Mouse (Mus musculus): ENCODE results near the gene Ubap2l. TPM values are rescaled to one million over a fixed set of nuclear protein-coding genes. Genes with fewer than 3 reads are reported as not detected.

The Ubap2l gene
- total and polyA plus RNA-seq, 3 experiments: 104 to 116 (median 104) TPM

DNA sequence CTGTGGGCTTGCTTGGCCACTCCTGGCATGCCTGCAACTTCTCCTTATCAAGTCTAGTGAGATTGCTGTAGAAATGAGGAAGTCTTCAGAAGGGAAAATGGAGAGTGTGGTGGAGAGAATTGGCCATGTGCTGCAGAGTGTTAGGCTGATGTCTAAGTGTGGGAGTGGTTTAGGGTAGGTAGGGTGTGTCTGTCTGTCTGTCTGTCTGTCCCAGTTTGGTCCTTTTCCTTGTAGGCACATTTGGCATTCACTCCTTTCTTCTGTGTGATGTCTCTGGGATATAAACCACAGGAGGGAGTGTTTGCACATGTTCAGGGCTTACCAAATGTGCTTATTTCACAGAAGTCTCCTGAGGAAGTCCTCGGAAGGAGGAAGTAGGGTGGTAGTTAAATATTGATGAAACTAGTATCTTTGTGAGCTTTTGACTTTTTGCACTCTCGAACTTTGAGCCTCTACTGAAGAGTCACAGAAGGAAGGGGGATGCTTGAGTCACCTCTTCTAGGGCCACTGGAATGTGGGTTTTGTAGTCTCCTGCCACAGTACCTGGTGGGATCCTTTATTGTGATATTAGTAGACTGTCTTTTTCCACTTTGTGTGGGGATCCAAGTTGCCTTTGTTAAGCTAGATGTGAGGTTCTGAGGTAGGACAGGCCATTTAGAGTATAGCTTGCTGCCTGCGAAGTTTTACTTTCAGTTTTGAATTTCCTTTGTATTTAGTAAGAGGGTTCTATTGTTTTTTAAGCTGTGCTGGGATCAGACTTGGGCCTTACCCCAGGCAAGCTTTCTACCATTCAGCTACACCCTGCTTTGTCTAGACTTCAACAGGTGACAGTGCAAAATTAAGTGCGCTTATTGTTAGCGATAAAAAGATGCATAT is 29.2 kb upstream of the Ubap2l start:
- Histone ChIP-seq H3K79me2 (replicated peaks; ENCODE audit: control insufficient read depth, insufficient read depth, low read length) (peaks cover 9% of the 10 kb centered on the region), H3K36me3 (ENCODE audit: control insufficient read depth, insufficient read depth, low read length) (peaks cover 20% of the 10 kb centered on the region), H3K4me3 (peak overlapping the region; percentile 19; the same call in 1 of the 2 replicates), H3K27me3 (ENCODE audit: control insufficient read depth, insufficient read depth, low read length) (no peaks in the 10 kb centered on the region), H3K4me1 (ENCODE audit: control insufficient read depth, insufficient read depth, low read length) (peaks cover 31% of the 10 kb centered on the region), H3K27ac (peak overlapping the region; percentile 64), H3K9ac (ENCODE audit: low read depth, low read length) (peak overlapping the region; percentile 54; the same call in 1 of the 2 replicates)
- TF ChIP-seq POLR2A (IDR thresholded peaks at IDR 0.05; ENCODE audit: insufficient read depth, low read depth, low read length) (no peak), EP300 (IDR thresholded peaks at IDR 0.05; ENCODE audit: insufficient read depth, low read depth, low read length) (no peak), CTCF (IDR thresholded peaks at IDR 0.05) (no peak)
- WGBS: 34% methylated on average over 5 of the region's 5 CpGs
- intact Hi-C loops (cut with DNase I): no loop called here
- DNase-seq: peak in 1 of 2 experiments; percentile 42

DNA sequence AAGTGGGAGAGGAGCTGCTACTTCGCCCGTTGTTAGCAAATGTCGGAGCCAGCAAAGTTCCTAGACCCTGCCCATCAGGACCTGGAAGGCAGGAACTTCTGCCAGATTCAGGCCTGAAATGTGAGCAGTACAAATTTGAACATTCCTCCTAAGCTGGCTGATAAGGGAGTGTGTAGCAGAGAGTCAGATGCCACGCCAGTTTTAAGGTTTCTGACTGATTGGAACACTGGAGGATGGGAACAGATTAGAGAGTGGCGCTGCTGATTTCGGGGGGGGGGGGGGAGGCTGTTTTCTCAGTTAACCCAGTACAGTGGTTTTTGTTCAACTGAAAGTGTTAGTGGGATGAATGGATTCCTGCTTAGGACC is 28.1 kb upstream of the Ubap2l start:
- peak overlapping the region; percentile 80 for H3K9ac ChIP-seq (ENCODE audit: low read depth, low read length)
- intact Hi-C loops (cut with DNase I): no loop called here
- H3K79me2 ChIP-seq (replicated peaks; ENCODE audit: control insufficient read depth, insufficient read depth, low read length): peaks cover 7% of the 10 kb centered on the region; the same call in 1 of the 2 replicates
- TF ChIP-seq EP300 (IDR thresholded peaks at IDR 0.05; ENCODE audit: insufficient read depth, low read depth, low read length) (no peak), CTCF (IDR thresholded peaks at IDR 0.05) (no peak), POLR2A (IDR thresholded peaks at IDR 0.05; ENCODE audit: insufficient read depth, low read depth, low read length) (no peak)
- peaks cover 27% of the 10 kb centered on the region for H3K4me1 ChIP-seq (ENCODE audit: control insufficient read depth, insufficient read depth, low read length)
- WGBS: 0% methylated on average over 6 of the region's 6 CpGs
- peak overlapping the region; percentile 98 for H3K27ac ChIP-seq
- peaks cover 17% of the 10 kb centered on the region for H3K36me3 ChIP-seq (ENCODE audit: control insufficient read depth, insufficient read depth, low read length)
- DNase-seq: no peak
- peak overlapping the region; percentile 79 for H3K4me3 ChIP-seq
- H3K27me3 ChIP-seq (ENCODE audit: control insufficient read depth, insufficient read depth, low read length): no peaks in the 10 kb centered on the region

- WGBS: under 1% methylated on average over 53 of the region's 53 CpGs
- DNase-seq: peak; percentile 76 to 86
- Histone ChIP-seq H3K27ac (peak overlapping the region; percentile 98), H3K27me3 (ENCODE audit: control insufficient read depth, insufficient read depth, low read length) (no peaks in the 10 kb centered on the region), H3K79me2 (replicated peaks; ENCODE audit: control insufficient read depth, insufficient read depth, low read length) (peaks cover 5% of the 10 kb centered on the region; the same call in 1 of the 2 replicates), H3K4me1 (ENCODE audit: control insufficient read depth, insufficient read depth, low read length) (peaks cover 22% of the 10 kb centered on the region), H3K9ac (ENCODE audit: low read depth, low read length) (peak overlapping the region; percentile 80), H3K4me3 (peak overlapping the region; percentile 79), H3K36me3 (ENCODE audit: control insufficient read depth, insufficient read depth, low read length) (peaks cover 14% of the 10 kb centered on the region)
- TF ChIP-seq CTCF (IDR thresholded peaks at IDR 0.05) (no peak), POLR2A (IDR thresholded peaks at IDR 0.05; ENCODE audit: insufficient read depth, low read depth, low read length) (no peak; the same call in 1 of the 2 replicates), EP300 (IDR thresholded peaks at IDR 0.05; ENCODE audit: insufficient read depth, low read depth, low read length) (no peak)
- intact Hi-C loops (cut with DNase I): loop anchor here (2.0 kb wide), 2 partner anchors 27 to 307 kb away; partner anchors contain the start of genes Ubap2l and Ube2q1
These were observed 27.5 kb upstream of the Ubap2l start for GRCm38 (mm10) chr3:90079763-90080497.

DNA sequence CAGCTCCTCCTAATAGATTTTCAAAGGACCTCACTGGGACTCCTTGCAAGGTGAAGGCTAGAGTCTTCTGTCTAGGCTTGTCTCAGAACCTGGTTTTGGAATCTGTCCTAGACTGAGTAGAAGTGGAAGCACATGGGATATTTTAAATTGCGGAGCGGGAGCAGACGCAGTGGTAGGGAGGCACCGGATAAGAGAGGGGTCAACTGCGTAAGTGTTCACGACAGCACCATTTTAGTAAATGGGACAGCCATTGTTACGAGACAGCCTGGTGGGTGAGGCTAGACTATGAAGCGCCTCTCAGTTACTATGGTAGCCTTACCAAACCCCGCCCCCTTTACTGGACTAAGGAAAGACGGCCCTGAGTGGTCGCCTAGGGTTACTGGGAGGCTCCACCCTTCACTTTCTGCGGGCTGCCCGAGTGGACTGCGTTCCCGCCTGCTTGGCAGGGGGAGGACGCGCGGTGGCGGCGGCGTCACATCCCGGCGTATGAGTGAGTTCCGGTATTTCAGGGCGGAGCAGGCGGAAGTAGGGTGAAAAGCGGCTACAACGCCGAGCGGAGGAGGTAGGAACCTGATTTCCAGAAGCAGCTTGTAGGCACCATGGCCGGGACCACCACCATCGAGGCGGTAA is 26.8 kb upstream of the Ubap2l start:
- H3K79me2 ChIP-seq (replicated peaks; ENCODE audit: control insufficient read depth, insufficient read depth, low read length): peaks cover 5% of the 10 kb centered on the region; the same call in 1 of the 2 replicates
- peak overlapping the region; percentile 80 for H3K9ac ChIP-seq (ENCODE audit: low read depth, low read length)
- WGBS: under 1% methylated on average over 33 of the region's 33 CpGs
- intact Hi-C loops (cut with DNase I): loop anchor here (2.0 kb wide), 2 partner anchors 26 to 306 kb away; partner anchors contain the start of genes Ubap2l and Ube2q1
- no peaks in the 10 kb centered on the region for H3K27me3 ChIP-seq (ENCODE audit: control insufficient read depth, insufficient read depth, low read length)
- H3K36me3 ChIP-seq (ENCODE audit: control insufficient read depth, insufficient read depth, low read length): peaks cover 9% of the 10 kb centered on the region
- H3K4me3 ChIP-seq: peak overlapping the region; percentile 79
- H3K4me1 ChIP-seq (ENCODE audit: control insufficient read depth, insufficient read depth, low read length): peaks cover 17% of the 10 kb centered on the region
- no peak for TF ChIP-seq EP300 (IDR thresholded peaks at IDR 0.05; ENCODE audit: insufficient read depth, low read depth, low read length)
- TF ChIP-seq POLR2A (IDR thresholded peaks at IDR 0.05; ENCODE audit: insufficient read depth, low read depth, low read length): peak; percentile 88
- DNase-seq: peak; percentile 93 to 97
- peak overlapping the region; percentile 98 for H3K27ac ChIP-seq

DNA sequence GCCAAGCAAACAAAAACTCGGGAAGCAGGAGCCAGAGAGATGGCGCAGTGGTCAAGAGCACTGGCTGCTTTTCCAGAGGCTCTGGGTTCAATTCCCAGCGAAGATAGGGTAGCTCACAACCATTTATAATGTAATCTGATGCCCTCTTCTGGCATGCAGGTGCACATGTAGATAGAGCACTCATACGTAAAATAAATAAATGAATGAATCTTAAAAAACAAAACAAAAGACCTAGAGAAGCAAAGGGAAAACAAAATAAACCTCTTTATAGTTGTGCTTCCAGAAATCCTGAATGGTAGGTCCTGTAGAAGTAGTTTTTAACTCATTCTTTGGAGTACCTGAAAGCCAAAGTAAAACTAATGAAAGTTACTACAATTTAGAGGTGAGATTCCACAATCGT is 25.8 kb upstream of the Ubap2l start:
- H3K27me3 ChIP-seq (ENCODE audit: control insufficient read depth, insufficient read depth, low read length): no peaks in the 10 kb centered on the region
- intact Hi-C loops (cut with DNase I): loop anchor here (2.0 kb wide), 2 partner anchors 25 to 305 kb away; partner anchors contain the start of genes Ubap2l and Ube2q1
- peaks cover 13% of the 10 kb centered on the region for H3K4me1 ChIP-seq (ENCODE audit: control insufficient read depth, insufficient read depth, low read length)
- DNase-seq: no peak
- 47% methylated on average over 5 of the region's 5 CpGs for WGBS
- no peak overlapping the region for H3K27ac ChIP-seq
- 0 out of 2 replicates have a peak, but pooled peaks have one; percentile 14 for TF ChIP-seq CTCF (IDR thresholded peaks at IDR 0.05)
- TF ChIP-seq POLR2A (IDR thresholded peaks at IDR 0.05; ENCODE audit: insufficient read depth, low read depth, low read length): no peak
- H3K36me3 ChIP-seq (ENCODE audit: control insufficient read depth, insufficient read depth, low read length): peaks cover 2% of the 10 kb centered on the region; the same call in 1 of the 2 replicates
- H3K4me3 ChIP-seq: no peak overlapping the region
- H3K79me2 ChIP-seq (replicated peaks; ENCODE audit: control insufficient read depth, insufficient read depth, low read length): peaks cover 4% of the 10 kb centered on the region; the same call in 1 of the 2 replicates
- no peak overlapping the region for H3K9ac ChIP-seq (ENCODE audit: low read depth, low read length)

All from heart, adult 2 months (tissue).